Mouse (Mus musculus) liver (tissue): ENCODE results near the gene Tmprss9.

ENCODE experiments used
- DNase-seq: peaks from one replicate; pipeline ENCODE4 v3.0.0-alpha.2; 2020; ENCODE audit warnings: mixed read lengths

Tmprss9 gene

DNA sequence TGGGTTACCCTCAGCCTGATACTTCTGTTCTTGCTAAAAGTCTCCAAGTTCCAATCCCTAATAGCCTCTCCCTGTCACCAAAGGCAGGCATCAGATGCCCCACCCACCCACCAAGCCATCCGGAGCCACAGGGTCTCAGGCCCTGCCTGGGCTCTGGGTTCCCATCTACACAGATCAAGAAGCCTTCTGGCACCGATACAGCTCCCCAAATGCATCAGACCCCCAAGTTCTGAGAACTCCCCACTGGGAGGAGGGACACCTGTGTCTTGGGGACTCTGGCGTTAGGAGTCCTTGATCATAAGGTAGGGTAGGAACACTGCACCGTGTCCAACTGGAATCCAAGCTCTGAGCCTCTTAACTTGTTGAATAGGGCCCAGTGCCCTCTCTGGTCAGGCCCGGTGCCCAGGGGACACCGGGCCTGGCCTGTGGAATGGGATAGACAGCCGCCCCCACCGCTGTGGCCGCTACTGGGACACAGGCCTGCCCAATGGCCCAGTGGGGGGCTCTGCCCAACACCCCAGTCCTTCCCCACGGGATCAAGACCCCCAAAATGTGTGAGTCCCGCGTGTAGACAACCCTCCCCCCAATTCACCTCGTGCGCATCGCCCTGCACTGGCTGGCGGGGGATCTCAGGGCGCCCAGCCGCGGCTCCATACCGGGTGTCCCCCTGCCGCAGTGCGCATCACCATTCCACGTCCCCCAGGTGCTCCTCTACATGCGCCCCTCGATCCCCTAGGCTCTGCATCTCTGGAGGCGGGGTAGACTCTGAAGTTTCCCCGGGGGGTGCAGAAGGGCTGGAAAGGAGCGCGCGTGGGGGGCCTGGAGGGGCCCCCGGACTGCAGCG, 28.3 kb upstream of the Tmprss9 start:
- DNase-seq, result no peak

DNA sequence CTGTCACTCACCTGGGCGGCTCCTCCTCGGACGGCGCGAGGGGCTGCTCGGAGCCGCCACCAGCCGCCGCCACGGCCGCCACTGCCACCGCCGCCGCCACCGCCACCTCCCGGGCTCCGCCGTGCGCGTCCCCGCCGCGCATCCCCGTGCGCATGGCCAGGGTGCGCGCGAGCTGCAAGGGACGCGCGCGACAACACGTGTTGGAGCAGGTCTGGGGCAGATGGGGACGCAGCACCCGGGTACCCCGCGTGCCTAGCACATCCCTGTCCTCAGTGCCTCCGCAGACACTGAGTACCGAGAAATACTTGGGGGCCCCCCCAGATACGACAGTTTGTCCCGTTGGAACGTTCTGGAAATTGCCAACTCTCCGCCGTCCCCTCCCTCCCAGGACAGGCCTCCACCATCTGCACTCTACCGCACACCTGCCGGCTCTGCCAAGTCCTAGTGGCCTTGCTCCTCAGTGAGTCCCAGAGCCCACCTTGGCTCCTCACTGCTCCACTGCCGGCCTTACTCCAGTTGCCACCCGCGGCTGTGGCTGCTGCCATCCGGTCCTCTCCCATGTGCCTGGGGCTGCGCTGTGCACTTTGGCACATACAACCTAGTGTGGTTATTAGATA, 27.6 kb upstream of the Tmprss9 start, which contains the start of gene Lingo3:
Lingo3 (minus strand) TSS at position 109 of the 617 bp plus-strand sequence.
- DNase-seq, result no peak

DNA sequence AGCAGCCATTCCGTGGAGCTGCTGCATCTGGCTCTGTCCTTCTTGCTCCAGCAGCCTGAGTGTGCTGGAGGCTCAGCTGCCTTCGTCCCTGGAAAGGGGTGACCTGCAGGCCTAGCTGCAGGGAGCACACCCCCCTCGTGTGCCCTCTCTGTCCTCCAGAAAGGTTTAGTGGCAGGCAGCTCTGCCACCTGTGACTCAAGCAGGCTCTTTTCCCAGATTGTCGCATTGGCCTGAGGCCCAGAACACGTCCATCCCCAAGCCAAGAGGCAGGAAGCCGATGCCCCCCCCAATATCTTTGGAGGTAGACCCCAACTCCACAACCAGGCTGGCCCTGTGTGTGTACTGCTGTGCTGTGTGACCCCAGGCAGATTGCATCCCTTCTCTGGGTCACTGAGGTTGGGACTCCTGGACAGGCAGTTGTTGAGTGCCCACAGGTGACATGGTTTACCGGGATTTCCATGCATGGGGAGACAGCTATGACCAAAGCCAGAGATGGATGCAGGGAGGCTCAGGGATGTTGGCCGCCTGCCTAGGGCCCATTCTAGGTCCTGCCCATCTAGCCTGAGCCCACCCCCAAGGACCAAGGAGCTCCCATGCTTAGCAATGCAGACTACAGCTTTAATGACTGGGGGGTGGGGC, 26.5 kb upstream of the Tmprss9 start:
- no peak for DNase-seq

GRCm38 (mm10) chr10:80845732-80846131, 25.9 kb upstream of the Tmprss9 start:
- DNase-seq, result no peak

- peak; percentile 89 for DNase-seq
Measured at GRCm38 (mm10) chr10:80848571-80848970, 23.1 kb upstream of the Tmprss9 start.

DNA sequence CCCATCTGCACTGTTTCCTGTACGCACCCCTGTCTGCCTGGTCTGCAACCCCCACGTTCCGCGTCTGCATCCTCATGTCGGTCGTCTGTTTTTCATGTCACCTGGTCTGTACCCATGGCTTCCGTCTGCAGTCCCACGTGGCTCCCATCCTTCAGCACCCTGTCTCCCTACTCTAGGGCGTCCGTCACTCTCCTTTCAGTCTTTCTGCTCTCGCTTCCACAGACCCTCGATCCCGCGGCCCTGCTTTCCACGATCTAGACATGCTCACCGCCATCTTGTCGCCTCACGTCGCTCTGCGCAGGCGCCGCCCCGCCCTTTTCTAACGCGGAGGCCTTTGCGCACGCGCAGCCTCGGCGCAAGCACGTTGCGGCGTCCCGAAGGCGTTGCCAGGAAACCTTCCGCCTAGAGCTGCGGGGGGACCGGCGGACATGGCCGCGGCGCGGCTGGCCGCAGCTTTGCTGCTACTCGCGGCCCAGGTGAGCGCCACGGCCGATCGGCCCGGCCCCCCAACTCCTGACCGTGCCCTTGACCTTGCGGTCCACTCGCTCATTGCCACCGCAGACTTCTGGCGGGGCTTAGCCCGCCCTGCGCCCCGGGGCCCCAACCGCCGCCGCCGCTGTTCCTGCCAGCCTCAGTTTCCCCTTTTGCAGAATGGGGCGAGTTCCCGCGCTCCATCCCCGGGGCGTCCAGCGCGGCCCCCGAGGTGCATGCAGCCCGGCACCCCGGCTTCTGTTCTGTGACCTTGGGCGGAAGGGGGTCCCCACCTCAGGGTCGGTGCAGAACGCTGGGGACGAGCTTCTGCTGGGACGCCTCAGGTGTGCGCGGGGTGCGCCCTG, 16.5 kb upstream of the Tmprss9 start, which contains the start of the genes Lsm7 and Sppl2b:
Lsm7 (minus strand) TSS at position 297 of the 836 bp plus-strand sequence.
Sppl2b (plus strand) TSS at position 363 of the 836 bp plus-strand sequence.
- DNase-seq, result peak; percentile 97

DNA sequence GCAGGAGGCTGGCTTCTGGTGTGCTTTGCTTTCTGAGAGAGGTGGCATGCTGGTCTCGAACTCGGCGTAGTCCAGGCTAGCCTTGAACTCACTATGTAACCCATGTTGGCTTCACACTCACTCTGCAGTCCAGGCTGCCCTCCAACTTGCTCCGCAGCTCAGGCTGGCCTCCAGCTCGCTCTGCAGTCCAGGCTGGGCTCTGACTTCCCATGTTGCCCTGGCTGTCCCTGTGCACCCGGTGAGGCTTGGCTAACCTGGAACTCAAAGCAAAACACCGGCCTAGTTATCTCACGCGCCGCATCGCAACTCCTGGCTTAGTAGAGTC, 15.9 kb upstream of the Tmprss9 start:
- peak; percentile 65 for DNase-seq

DNA sequence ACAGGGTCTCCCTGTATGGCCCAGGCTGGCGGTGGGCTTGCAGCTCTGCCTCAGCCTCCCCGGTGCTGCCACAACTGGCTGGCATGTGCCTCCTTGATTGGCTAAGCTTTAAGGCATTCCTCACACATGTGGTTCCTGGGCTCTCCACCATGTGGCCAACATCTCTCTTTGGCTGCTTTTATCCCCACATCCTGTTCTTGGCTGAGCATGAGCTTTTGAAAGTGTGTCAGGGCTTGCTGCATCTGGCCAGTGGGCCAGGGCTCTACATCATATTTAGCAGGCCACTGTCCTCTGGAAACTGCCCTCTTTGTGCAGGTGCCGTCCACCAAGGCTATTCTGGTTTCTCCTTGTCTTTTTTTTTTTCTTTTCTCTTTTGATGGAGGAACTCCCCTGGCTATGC, 15.4 kb upstream of the Tmprss9 start:
- DNase-seq, result peak; percentile 53

DNA sequence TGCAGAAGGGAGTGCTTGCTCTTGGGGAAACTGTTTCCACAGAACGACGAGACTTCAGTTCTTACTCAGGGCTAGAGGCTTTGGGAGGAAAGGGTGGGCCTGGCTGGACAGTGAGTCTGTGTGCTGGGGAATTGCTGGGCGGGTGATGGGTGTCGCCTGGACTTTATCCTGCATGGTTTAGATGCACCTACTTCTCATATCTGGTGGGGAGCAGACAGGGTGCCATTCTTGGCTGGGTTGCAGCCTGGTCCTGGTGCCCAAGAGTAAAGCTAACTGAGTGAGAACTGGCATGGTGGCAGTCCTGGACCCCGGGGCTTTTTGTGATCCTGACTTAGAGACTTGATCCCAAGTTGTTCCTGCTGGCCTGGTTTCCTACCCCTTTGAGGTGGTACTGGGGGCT, 14.7 kb upstream of the Tmprss9 start:
- peak; percentile 85 for DNase-seq

GRCm38 (mm10) chr10:80857386-80857785, 14.3 kb upstream of the Tmprss9 start:
- DNase-seq, result no peak

DNA sequence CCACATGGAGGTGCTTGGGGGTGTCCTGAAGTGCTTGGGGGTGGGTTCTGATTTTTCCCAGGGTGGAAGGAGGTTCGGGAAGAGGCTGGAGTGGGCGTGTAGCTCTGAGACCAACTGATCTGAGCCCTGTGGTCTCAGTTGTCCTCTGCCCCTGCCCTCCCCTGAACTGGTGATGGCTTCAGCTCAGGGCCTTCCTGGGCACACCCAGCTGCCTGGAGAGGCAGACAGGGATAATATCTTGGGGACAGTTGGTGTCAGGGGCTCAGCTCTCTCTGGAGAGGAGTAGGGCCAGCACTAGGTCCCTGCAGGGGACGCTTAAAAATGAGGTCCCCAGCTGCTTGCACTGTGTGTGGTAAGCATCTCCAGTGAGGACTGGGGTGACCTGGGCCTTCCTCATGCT, 13.8 kb upstream of the Tmprss9 start:
- peak; percentile 85 for DNase-seq

DNA sequence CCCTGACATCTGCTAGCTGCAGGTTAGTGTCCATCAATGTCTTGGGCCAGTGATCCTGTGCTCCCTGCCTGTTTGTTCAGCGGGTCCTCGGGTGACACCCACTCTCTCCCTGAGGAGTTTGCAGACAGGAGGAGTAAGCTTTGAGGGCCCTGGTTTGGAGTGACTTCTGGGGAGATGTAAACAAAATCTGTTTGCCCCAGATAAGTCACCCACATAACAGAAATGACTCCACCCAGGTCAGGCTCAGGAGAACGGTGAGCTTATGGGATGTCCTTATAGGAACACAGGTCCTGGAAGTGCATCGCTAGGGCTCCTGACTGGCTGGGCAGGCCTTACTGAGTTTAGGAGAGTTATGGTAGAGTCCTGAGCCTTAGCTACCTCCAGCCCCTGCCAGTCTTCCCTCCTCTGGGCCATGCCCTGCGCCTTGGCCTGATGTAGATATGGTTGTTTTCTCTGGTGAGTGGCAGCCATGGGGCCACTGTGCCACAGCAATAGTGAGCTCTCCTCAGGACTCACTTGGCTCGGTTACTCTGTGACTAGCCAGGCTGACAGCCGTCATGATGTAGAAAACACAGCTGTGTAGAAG, 13.2 kb upstream of the Tmprss9 start:
- peak; percentile 87 for DNase-seq

GRCm38 (mm10) chr10:80862305-80862704, 9.3 kb upstream of the Tmprss9 start:
- DNase-seq, result peak; percentile 72

- DNase-seq, result no peak
Measured at GRCm38 (mm10) chr10:80864446-80864845, 7.2 kb upstream of the Tmprss9 start.

GRCm38 (mm10) chr10:80870993-80871392, 655 bp upstream of the Tmprss9 start:
- DNase-seq, result no peak

GRCm38 (mm10) chr10:80874035-80874434, 2.4 kb downstream of the Tmprss9 start:
- no peak for DNase-seq

DNA sequence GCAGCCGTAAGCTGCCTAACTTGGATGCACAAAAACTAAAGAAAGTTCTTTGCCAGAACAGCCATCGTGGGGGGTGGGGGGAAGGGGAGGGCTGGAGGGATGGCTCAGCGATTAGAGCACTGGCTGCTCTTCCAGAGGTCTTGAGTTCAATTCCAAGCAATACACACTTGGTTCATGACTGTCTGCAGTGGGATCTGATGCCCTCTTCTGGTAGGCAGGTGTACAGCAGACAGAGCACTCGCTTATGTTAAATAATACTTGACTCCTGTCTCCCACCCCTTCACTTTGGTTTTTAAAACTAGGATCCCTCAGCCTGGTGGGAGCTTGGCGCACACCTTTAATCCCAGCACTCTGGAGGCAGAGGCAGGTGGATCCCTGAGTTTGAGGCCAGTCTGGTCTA, 4.4 kb downstream of the Tmprss9 start:
- peak; percentile 80 for DNase-seq

DNA sequence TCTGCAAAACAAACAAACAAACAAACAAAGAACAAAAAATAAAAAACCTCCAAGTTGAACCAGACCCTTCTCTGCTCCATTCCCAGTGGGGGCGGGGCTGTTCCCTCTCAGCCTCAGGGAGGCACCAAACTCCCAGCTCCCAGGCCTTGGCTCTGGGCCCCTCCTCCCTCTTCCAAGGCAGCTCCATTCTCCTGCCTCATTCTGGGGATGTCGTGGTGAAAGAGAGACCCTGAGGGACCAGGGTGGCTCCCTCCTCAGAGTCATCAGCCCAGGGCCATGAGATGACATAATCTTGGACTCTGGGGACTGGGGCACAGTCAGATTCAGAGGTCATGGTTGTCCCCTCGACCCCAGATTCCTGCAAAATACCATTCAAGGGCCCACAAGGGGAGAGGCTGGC, 4.9 kb downstream of the Tmprss9 start:
- DNase-seq, result no peak

- DNase-seq, result peak; percentile 88
Measured at GRCm38 (mm10) chr10:80880131-80880641, 8.5 kb downstream of the Tmprss9 start.

DNA sequence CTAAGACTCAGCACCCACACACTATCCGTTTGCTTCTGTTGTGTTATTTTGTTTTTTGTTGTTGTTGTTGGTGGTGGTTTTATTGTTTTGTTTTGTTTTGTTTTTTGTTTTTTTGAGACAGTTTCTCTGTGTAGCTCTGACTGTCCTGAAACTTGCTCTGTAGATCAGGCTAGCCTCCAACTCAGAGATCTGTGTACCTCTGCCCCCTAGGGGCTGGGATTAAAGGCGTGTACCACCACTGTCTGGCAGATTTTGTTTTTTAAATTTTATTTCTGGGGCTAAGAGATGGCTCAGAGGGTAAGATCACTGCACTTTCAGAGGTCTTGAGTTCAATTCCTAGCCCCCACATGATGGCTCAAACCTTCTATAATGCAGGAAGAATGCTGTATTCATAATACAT, 9.3 kb downstream of the Tmprss9 start:
- no peak for DNase-seq

- peak; percentile 88 for DNase-seq
Measured at GRCm38 (mm10) chr10:80881301-80881700, 9.7 kb downstream of the Tmprss9 start.

- no peak for DNase-seq
Measured at GRCm38 (mm10) chr10:80887181-80887580, 15.5 kb downstream of the Tmprss9 start.
